Mouse (Mus musculus) retina, adult 2 months (tissue): ENCODE results near the gene Map2k2.
"Not testable (repeated sequence)": the region's sequence is repeated elsewhere in the genome, so short reads cannot be mapped to it uniquely, and the experiment has no call there.

Experiments used
- DNase-seq: peaks from one replicate; pipeline ENCODE4 v3.0.0-alpha.2; 2012; ENCODE audit warnings: low read depth, low spot score

Gene Map2k2

GRCm38 (mm10) chr10:81175936-81176465, 70.3 kb downstream of the Map2k2 start:
- no peak for DNase-seq

GRCm38 (mm10) chr10:81176466-81177271, 71.0 kb downstream of the Map2k2 start, which contains the start of gene Eef2:
Gene Eef2 (plus strand): TSS chr10:81176631.
- DNase-seq = peak; percentile 97

GRCm38 (mm10) chr10:81177491-81177925, 71.8 kb downstream of the Map2k2 start:
- no peak for DNase-seq

- no peak for DNase-seq
Observed at GRCm38 (mm10) chr10:81177958-81178712, 72.4 kb downstream of the Map2k2 start.

GRCm38 (mm10) chr10:81178927-81179326, 73.2 kb downstream of the Map2k2 start:
- DNase-seq = no peak

GRCm38 (mm10) chr10:81179451-81180342, 74.0 kb downstream of the Map2k2 start:
- no peak for DNase-seq

- DNase-seq = no peak
Observed at GRCm38 (mm10) chr10:81180946-81181345, 75.2 kb downstream of the Map2k2 start.

GRCm38 (mm10) chr10:81181860-81182259, 76.1 kb downstream of the Map2k2 start:
- DNase-seq = not testable (repeated sequence)

GRCm38 (mm10) chr10:81182336-81183333, 76.9 kb downstream of the Map2k2 start, which contains the start of gene Dapk3:
Gene Dapk3 (plus strand): TSS chr10:81183005.
- DNase-seq = peak; percentile 99
